Mouse (Mus musculus) megakaryocyte, embryonic 14.5 days (primary cell): ENCODE data around the gene Hist2h2ac.

Source experiments
- FLI1 ChIP-seq: IDR thresholded peaks from 2 replicates; pipeline ENCODE4 v1.6.1; 2012; ENCODE audit warnings: low read length, inconsistent platforms, mixed read lengths
- GATA1 ChIP-seq: IDR thresholded peaks from 3 replicates; pipeline ENCODE4 v1.6.1; 2012; ENCODE audit warnings: mixed read lengths, low read length, inconsistent platforms, borderline replicate concordance

- TF ChIP-seq FLI1 (no peak), GATA1 (no peak)
These were observed 41.7 kb upstream of the Hist2h2ac start for GRCm38 (mm10) chr3:96262216-96262875.
